Mouse (Mus musculus): ENCODE data around the gene Fgf22.

GRCm38 (mm10) chr10:79765228-79765745 lies 10.4 kb downstream of the Fgf22 start:
- TF ChIP-seq CTCF (IDR thresholded peaks at IDR 0.05; ENCODE audit: extremely low read depth, insufficient read length, insufficient replicate concordance, low read depth, low read length) = no peak
- TF ChIP-seq POLR2A (IDR thresholded peaks at IDR 0.05; ENCODE audit: low read depth, low read length) = no peak

Data from small intestine, adult 2 months (tissue).